Mouse (Mus musculus) cortical plate, adult 2 months (tissue): ENCODE measurements at regions not wholly inside any gene's neighbourhood (a gene's known extent, or its start where the extent isn't known, plus 50 kb on each side); places are given as distances from the start of the nearest gene placed in this dataset.

ENCODE experiments used
- CTCF ChIP-seq: fragments of 200-500 bp; IDR thresholded peaks from 2 replicates; pipeline ENCODE4 v1.5.1; 2011; ENCODE audit warnings: mild to moderate bottlenecking, control low read depth, low read length; ENCODE audit not compliant: insufficient read depth; ENCODE audit errors: extremely low read depth
- POLR2A ChIP-seq: fragments of 200-500 bp; IDR thresholded peaks from 2 replicates; pipeline ENCODE4 v1.6.1; 2011; ENCODE audit warnings: mild to moderate bottlenecking, low read length, control low read depth; ENCODE audit not compliant: insufficient read depth; ENCODE audit errors: extremely low read depth

- peak; percentile 18; the same call in 1 of the 2 replicates for TF ChIP-seq CTCF
- no peak for TF ChIP-seq POLR2A
Observed at GRCm38 (mm10) chr3:22306624-22307023, 230.2 kb downstream of the Tbl1xr1 start.
